Mouse (Mus musculus) frontal cortex, postnatal 36 days (tissue): ENCODE measurements at regions not wholly inside any gene's neighbourhood (a gene's known extent, or its start where the extent isn't known, plus 50 kb on each side); places are given as distances from the start of the nearest gene placed in this dataset.
A peak's percentile ranks its signal among the peaks of the same experiment; 100 is the strongest.

Source experiments
- DNase-seq, 2 experiments: peaks; one replicate each; pipeline ENCODE4 v3.0.0; 2022; ENCODE audit warnings: low spot score in 2 of 2

- no peak for DNase-seq
Observed at GRCm38 (mm10) chr12:14591631-14592030, 439.8 kb upstream of the Fam84a start.

GRCm38 (mm10) chr12:14574258-14574657 lies 422.4 kb upstream of the Fam84a start:
- no peak for DNase-seq

GRCm38 (mm10) chr12:14564951-14565350 lies 413.1 kb upstream of the Fam84a start:
- DNase-seq: no peak

- DNase-seq: no peak
Observed at GRCm38 (mm10) chr12:14552121-14552520, 400.3 kb upstream of the Fam84a start.

GRCm38 (mm10) chr12:14549271-14549670 lies 397.4 kb upstream of the Fam84a start:
- DNase-seq: no peak

- DNase-seq: no peak
Observed at GRCm38 (mm10) chr12:14521773-14522172, 369.9 kb upstream of the Fam84a start.

GRCm38 (mm10) chr12:14515588-14515987 lies 363.7 kb upstream of the Fam84a start:
- DNase-seq: peak in 1 of 2 experiments; percentile 24
